Mouse (Mus musculus) heart, postnatal 0 days (tissue): ENCODE data around the gene Gm5868.
"Not testable (repeated sequence)": the region's sequence is repeated elsewhere in the genome, so short reads cannot be mapped to it uniquely, and the experiment has no call there.

Experiments
- CTCF ChIP-seq: IDR thresholded peaks from 2 replicates; pipeline ENCODE4 v1.5.1; 2016; ENCODE audit warnings: antibody characterized with exemption, control low read depth, low read depth
- EP300 ChIP-seq: IDR thresholded peaks from 2 replicates; pipeline ENCODE4 v1.6.1; 2016; ENCODE audit warnings: antibody characterized with exemption, low read depth

DNA sequence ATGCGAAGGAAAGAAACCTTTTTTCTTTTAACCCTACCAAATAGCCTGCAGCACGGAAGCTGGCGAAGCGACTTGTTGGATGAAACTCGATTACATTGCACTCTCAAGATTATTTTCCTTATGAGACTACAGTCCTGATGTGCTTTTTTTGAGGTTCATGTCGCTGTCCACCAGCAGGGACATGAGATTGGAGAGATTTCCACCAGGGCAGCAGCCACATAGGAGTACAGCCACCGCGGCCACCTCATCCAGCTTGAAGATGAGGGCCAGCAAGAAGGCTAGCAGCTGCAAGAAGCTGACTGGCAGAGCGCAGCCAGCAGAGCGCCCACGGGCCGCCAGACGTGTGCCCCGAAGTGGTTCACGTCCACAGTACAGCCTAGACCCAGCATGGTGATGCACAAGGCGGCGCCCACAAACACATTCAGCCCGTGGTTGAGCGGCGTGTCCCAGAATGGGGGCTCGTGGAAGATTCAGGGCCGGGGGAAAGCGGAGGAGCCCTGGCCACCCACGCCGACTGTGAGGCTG lies 622 bp downstream of the Gm5868 start:
- not testable (repeated sequence) for TF ChIP-seq CTCF, EP300
